Mouse (Mus musculus) neural tube, embryonic 15.5 days (tissue): ENCODE results near the gene Ldlrap1. TPM values are rescaled to one million over a fixed set of nuclear protein-coding genes. Genes with fewer than 3 reads are reported as not detected.

Experiments
- ATAC-seq: fragments of 200-750 bp; cut with Nextera tagmentation; 2 replicates; pipeline ENCODE4 v1.8.0; 2017; ENCODE audit warnings: mild to moderate bottlenecking, moderate TSS enrichment, moderate library complexity; ENCODE audit not compliant: low FRiP score
- H3K27ac ChIP-seq: fragments of 300-500 bp; sonication (generic); replicated peaks from 2 replicates; pipeline ENCODE4 v1.5.1; 2015; ENCODE audit warnings: mild to moderate bottlenecking, inconsistent platforms
- H3K27me3 ChIP-seq: fragments of 300-500 bp; sonication (generic); replicated peaks from 2 replicates; pipeline ENCODE4 v1.6.1; 2015; ENCODE audit warnings: inconsistent platforms
- H3K36me3 ChIP-seq: fragments of 300-500 bp; sonication (generic); 2 replicates; pipeline ENCODE4 v1.6.1; 2015; ENCODE audit warnings: inconsistent platforms
- H3K4me1 ChIP-seq: fragments of 300-500 bp; sonication (generic); 2 replicates; pipeline ENCODE4 v1.6.1; 2015; ENCODE audit warnings: inconsistent platforms
- H3K4me2 ChIP-seq: fragments of 300-500 bp; sonication (generic); 2 replicates; pipeline ENCODE4 v1.6.1; 2015; ENCODE audit warnings: inconsistent platforms, mild to moderate bottlenecking, moderate library complexity
- H3K4me3 ChIP-seq: fragments of 300-500 bp; sonication (generic); replicated peaks from 2 replicates; pipeline ENCODE4 v1.5.1; 2015; ENCODE audit warnings: mild to moderate bottlenecking, inconsistent platforms
- H3K9ac ChIP-seq: fragments of 300-500 bp; sonication (generic); replicated peaks from 2 replicates; pipeline ENCODE4 v1.6.1; 2015; ENCODE audit warnings: mild to moderate bottlenecking, inconsistent platforms
- H3K9me3 ChIP-seq: fragments of 300-500 bp; sonication (generic); replicated peaks from 2 replicates; pipeline ENCODE4 v1.6.1; 2016; ENCODE audit warnings: inconsistent platforms
- WGBS: fragments of 180-500 bp; shearing (Covaris S2); methylation state at CpG from one replicate; pipeline ENCODE4 v1.1.7; 2015; ENCODE audit warnings: mixed read lengths; 5-methylcytosine and 5-hydroxymethylcytosine counted together
- polyA plus RNA-seq: library from polyadenylated mRNA; unstranded; fragments of >200 nt; fragmentation: Nextera tagmentation; extraction: Ambion mirVana; gene quantifications from 2 replicates; pipeline ENCODE4 v1.2.1, GENCODE M21; 2015

Gene Ldlrap1
- polyA plus RNA-seq, 1 experiment from 2014 or later, result 2.4 TPM

DNA sequence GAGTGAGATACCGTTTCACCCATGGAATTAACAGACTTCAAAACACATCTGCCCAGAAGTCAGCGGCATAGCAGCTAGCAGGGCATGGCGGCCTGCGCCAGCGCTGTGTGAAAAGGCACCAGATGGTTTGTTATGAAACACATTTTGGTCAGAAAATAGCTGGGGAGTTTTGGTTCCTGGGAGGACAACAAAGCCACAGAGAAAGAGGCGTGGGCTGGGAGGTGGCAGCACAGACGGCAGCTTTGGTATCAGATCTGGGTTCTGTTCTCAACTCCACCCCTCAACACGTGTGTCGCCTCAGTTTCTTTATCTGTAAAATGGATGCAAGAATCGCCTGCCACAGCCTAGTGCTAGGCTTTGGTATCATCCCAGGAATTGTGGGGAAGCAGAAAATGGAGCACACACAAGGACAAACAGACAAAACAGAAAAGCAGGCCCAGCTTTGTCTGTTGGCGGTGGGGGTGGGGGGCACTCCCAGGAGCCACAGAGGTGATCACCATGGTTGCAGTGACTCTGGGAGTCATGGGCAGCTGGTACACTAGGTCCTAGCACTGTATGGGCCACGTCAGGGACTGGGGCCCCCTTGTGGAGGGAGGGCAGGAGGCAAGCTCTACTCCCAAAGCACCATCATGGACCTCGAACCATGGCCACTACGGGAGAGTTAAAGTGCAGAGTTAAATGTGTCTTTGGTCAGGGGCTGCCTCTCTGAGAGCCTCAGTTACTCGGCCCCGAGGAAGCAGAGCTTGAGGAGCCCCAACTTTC is 21.7 kb downstream of the Ldlrap1 start:
- no peak overlapping the region for H3K27ac ChIP-seq
- no peaks in the 10 kb centered on the region for H3K36me3 ChIP-seq
- H3K27me3 ChIP-seq, result no peaks in the 10 kb centered on the region
- no peak overlapping the region for H3K4me2 ChIP-seq
- peaks cover 5% of the 10 kb centered on the region; the same call in 1 of the 2 replicates for H3K4me1 ChIP-seq
- no peak for ATAC-seq
- 77% methylated on average over 16 of the region's 16 CpGs for whole genome bisulfite sequencing
- no peaks in the 10 kb centered on the region for H3K9me3 ChIP-seq
- H3K9ac ChIP-seq, result no peak overlapping the region
- H3K4me3 ChIP-seq, result no peak overlapping the region

DNA sequence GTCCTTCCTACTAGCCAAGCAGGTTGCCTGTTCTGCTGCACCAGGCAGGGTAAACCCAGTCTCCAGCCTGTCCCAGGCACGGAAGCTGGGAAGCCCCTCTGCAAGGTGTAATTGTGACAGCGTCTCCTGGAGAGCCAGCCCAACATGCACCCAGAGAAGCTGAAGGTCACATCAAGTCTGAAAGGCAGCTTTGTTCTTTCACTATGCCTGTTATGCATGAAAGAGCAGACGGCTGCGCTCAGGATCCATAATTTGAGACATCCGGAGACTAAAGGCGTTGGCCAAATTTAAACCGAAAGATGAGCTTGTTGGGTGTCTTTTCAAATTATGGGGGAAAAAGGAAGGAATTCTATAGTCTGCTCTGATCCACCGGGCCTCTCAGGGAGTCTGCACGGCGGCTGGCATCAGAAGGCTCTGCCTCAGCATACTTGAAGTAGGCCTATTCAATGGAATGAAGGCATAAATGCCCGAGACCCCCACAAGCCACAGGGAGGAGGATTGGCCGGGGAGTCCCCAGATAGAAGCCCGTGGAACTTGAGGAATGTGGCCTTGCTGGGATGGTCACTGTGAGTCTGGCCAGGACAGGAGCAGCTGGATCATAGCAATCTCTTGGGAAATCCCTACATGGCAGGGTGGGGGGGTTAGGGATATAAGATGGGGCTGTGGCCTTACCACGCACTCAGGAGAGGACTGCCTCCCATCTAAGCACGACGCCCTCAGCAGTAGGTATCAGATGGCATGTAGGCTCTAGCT is 23.8 kb downstream of the Ldlrap1 start:
- ATAC-seq, result no peak
- 60% methylated on average over 16 of the region's 16 CpGs for WGBS
- no peaks in the 10 kb centered on the region for H3K4me1 ChIP-seq

DNA sequence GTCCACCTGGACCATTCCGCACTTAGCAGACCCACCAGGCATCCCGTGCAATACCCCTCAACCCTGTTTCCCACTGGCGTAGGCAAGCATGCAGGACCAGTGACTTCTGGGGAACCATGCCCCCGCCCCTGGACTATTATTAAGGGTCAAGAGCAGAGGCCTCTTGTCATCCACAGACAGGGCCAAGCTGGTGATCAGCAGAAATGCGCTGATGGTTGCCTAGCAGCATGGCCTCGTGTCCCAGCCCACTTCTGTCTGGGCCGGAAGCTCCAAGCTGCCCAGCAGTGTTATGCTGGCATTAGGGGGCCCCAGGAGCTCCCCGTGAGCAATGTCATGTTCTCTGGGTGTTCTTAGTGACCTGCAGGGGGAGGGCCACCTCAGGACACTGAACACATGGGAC is 25.9 kb downstream of the Ldlrap1 start:
- Histone ChIP-seq H3K9me3 (no peaks in the 10 kb centered on the region), H3K36me3 (no peaks in the 10 kb centered on the region), H3K27me3 (no peaks in the 10 kb centered on the region), H3K27ac (no peak overlapping the region), H3K4me3 (no peak overlapping the region), H3K4me2 (no peak overlapping the region), H3K4me1 (peaks cover 13% of the 10 kb centered on the region), H3K9ac (no peak overlapping the region)
- WGBS, result 74% methylated on average over 8 of the region's 8 CpGs
- ATAC-seq, result no peak

More for the DNA sequence above, 23.8 kb downstream of the Ldlrap1 start:
- Histone ChIP-seq H3K9me3 (no peaks in the 10 kb centered on the region), H3K27me3 (no peaks in the 10 kb centered on the region), H3K27ac (no peak overlapping the region), H3K9ac (no peak overlapping the region), H3K4me2 (no peak overlapping the region), H3K36me3 (no peaks in the 10 kb centered on the region), H3K4me3 (no peak overlapping the region)

GRCm38 (mm10) chr4:134740186-134740585 is 27.6 kb downstream of the Ldlrap1 start:
- Histone ChIP-seq H3K4me2 (no peak overlapping the region), H3K9ac (no peak overlapping the region), H3K4me3 (no peak overlapping the region), H3K36me3 (no peaks in the 10 kb centered on the region), H3K27ac (no peak overlapping the region), H3K27me3 (no peaks in the 10 kb centered on the region), H3K4me1 (peaks cover 28% of the 10 kb centered on the region), H3K9me3 (no peaks in the 10 kb centered on the region)
- ATAC-seq, result no peak
- 97% methylated on average over 4 of the region's 4 CpGs for WGBS

- H3K9me3 ChIP-seq, result no peaks in the 10 kb centered on the region
- no peak for ATAC-seq
- 80% methylated on average over 3 of the region's 3 CpGs for WGBS
Measured at GRCm38 (mm10) chr4:134739530-134739929, 28.3 kb downstream of the Ldlrap1 start.

DNA sequence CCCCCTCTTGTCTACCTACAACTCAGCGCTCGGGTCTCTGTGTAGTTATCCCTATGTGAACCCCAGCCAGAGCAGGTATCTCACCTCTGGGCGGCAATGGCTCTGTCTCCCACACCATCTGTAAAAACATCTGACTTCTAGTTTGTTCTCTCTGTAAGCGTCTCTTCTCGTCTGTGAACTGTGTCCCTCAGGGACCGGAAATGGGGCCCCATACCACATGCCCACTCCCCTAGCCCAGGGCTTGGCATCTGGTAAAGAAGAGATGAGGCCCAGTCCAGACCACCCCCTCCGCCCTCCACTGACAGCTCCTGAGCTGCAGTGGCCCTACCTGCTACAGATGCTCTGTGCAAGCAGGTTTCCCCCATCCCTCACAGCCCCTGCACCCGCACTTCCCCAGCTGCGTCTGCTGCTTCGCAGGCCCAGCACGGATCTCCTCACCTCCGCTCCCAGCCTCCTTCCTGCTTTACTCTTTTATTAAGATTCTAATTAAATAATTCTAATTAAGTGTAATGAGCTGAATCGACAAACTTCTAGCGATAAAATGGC is 30.4 kb downstream of the Ldlrap1 start:
- Histone ChIP-seq H3K4me1 (peaks cover 41% of the 10 kb centered on the region), H3K27ac (0 out of 2 replicates have a peak overlapping the region, but pooled peaks have one; percentile 41), H3K4me2 (no peak overlapping the region), H3K9me3 (no peaks in the 10 kb centered on the region), H3K36me3 (no peaks in the 10 kb centered on the region), H3K27me3 (no peaks in the 10 kb centered on the region), H3K4me3 (no peak overlapping the region), H3K9ac (no peak overlapping the region)
- WGBS, result 46% methylated on average over 14 of the region's 14 CpGs
- ATAC-seq, result peak; percentile 62

More at GRCm38 (mm10) chr4:134739530-134739929, 28.3 kb downstream of the Ldlrap1 start:
- Histone ChIP-seq H3K36me3 (no peaks in the 10 kb centered on the region), H3K9ac (no peak overlapping the region), H3K4me1 (peaks cover 32% of the 10 kb centered on the region), H3K27me3 (no peaks in the 10 kb centered on the region), H3K4me3 (no peak overlapping the region), H3K27ac (no peak overlapping the region), H3K4me2 (no peak overlapping the region)

GRCm38 (mm10) chr4:134736147-134736546 is 31.7 kb downstream of the Ldlrap1 start:
- peaks cover 41% of the 10 kb centered on the region for H3K4me1 ChIP-seq
- WGBS, result 22% methylated on average over 7 of the region's 7 CpGs
- H3K9me3 ChIP-seq, result no peaks in the 10 kb centered on the region
- peak overlapping the region; percentile 34; the same call in 1 of the 2 replicates for H3K27ac ChIP-seq
- H3K4me3 ChIP-seq, result no peak overlapping the region
- no peak for ATAC-seq
- H3K4me2 ChIP-seq, result no peak overlapping the region
- no peaks in the 10 kb centered on the region for H3K27me3 ChIP-seq
- H3K36me3 ChIP-seq, result no peaks in the 10 kb centered on the region
- H3K9ac ChIP-seq, result no peak overlapping the region

DNA sequence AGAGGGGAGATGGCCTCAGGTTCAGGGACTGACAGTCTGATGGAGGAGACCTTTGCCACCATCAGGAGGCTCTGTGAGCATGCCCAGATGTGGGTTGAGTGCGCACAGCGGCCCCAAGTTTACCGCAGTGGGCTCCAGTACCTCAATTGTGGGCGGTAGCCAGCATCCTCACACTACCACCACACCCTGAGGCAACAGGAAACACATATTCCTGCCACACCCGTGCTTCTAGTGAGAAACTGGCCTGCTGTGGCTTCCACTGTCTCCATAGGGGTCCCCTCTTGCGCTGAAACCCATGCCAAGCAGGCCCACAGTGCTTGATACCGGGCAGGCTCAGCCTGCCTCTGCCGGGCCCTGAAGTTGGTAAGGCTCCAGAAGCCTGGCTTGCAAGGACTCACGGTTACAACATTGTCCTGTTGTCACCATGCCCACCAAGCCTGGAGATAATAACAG is 33.2 kb downstream of the Ldlrap1 start:
- no peak overlapping the region; the same call in 1 of the 2 replicates for H3K27ac ChIP-seq
- no peaks in the 10 kb centered on the region for H3K9me3 ChIP-seq
- 53% methylated on average over 9 of the region's 9 CpGs for WGBS
- H3K27me3 ChIP-seq, result no peaks in the 10 kb centered on the region
- no peaks in the 10 kb centered on the region for H3K36me3 ChIP-seq
- H3K4me2 ChIP-seq, result no peak overlapping the region
- no peak overlapping the region for H3K9ac ChIP-seq
- ATAC-seq, result no peak
- H3K4me3 ChIP-seq, result no peak overlapping the region
- H3K4me1 ChIP-seq, result peaks cover 48% of the 10 kb centered on the region

DNA sequence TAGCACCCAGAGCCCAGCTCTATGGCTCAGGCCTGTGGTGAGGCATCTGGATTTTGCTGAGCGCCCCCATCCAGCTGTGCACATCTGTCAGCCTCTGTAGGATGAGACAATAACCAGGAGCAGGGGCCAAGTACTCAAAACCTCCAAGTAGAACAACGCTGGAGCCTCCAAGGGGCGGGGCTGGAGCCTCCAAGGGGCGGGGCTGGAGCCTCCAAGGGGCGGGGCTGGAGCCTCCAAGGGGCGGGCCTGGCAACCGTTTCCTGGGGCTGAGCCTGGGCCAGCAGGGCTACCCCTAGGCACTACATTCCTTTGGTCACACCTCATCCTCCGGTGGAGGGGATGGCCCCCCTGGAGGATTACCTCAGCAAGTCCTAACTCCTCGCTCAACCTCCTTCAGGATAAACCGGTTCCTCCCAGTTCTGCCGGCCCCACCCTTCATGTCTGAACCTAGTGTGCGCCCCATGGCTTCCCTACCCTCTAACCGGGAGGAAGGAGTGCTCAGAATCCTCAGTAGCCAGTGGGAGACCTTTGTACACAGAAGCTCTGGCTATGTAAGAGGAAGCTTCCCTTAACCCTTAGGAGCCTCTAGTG is 33.7 kb downstream of the Ldlrap1 start:
- H3K4me2 ChIP-seq, result no peak overlapping the region
- no peak for ATAC-seq
- no peaks in the 10 kb centered on the region for H3K9me3 ChIP-seq
- peaks cover 48% of the 10 kb centered on the region for H3K4me1 ChIP-seq
- H3K9ac ChIP-seq, result no peak overlapping the region
- no peaks in the 10 kb centered on the region for H3K27me3 ChIP-seq
- 14% methylated on average over 13 of the region's 13 CpGs for WGBS
- H3K36me3 ChIP-seq, result no peaks in the 10 kb centered on the region
- no peak overlapping the region for H3K4me3 ChIP-seq
- H3K27ac ChIP-seq, result no peak overlapping the region

- no peaks in the 10 kb centered on the region for H3K9me3 ChIP-seq
- peaks cover 47% of the 10 kb centered on the region for H3K4me1 ChIP-seq
- no peaks in the 10 kb centered on the region for H3K27me3 ChIP-seq
- H3K4me2 ChIP-seq, result no peak overlapping the region
- no peak for ATAC-seq
- no peak overlapping the region for H3K27ac ChIP-seq
- no peaks in the 10 kb centered on the region for H3K36me3 ChIP-seq
- no peak overlapping the region for H3K4me3 ChIP-seq
- H3K9ac ChIP-seq, result no peak overlapping the region
- WGBS, result 60% methylated on average over 9 of the region's 9 CpGs
Measured at GRCm38 (mm10) chr4:134733371-134733770, 34.5 kb downstream of the Ldlrap1 start.

DNA sequence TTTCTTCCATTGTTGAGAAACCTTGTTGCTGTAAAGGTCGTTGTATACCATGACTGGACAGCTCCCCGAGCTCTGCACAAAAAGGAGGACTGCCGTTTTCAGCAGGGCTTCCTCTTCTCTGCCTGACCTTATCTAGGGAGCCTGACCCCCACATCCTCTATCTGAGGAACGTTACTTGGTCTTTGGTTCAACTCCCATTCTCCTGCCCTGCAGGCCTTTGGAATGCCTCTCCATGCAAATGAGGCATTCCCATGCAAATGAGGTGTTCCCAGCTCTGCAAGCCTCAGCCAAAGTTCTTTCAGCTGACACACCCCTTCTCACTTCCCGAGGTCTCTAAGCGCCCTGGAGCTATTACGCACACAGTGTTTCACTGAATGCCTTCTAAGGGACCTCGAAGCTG is 37.7 kb downstream of the Ldlrap1 start:
- no peak overlapping the region for H3K9ac ChIP-seq

More for the DNA sequence above, 37.7 kb downstream of the Ldlrap1 start:
- Histone ChIP-seq H3K27me3 (no peaks in the 10 kb centered on the region), H3K4me1 (peaks cover 19% of the 10 kb centered on the region), H3K4me3 (no peak overlapping the region), H3K9me3 (no peaks in the 10 kb centered on the region), H3K27ac (no peak overlapping the region), H3K4me2 (no peak overlapping the region), H3K36me3 (no peaks in the 10 kb centered on the region)
- 8% methylated on average over 8 of the region's 8 CpGs for WGBS
- no peak for ATAC-seq
